Mouse (Mus musculus): ENCODE data around the gene Dennd4c. TPM values are rescaled to one million over a fixed set of nuclear protein-coding genes. Genes with fewer than 3 reads are reported as not detected.

Gene Dennd4c
- polyA plus RNA-seq, 1 experiment from 2014 or later = 3.1 TPM

DNA sequence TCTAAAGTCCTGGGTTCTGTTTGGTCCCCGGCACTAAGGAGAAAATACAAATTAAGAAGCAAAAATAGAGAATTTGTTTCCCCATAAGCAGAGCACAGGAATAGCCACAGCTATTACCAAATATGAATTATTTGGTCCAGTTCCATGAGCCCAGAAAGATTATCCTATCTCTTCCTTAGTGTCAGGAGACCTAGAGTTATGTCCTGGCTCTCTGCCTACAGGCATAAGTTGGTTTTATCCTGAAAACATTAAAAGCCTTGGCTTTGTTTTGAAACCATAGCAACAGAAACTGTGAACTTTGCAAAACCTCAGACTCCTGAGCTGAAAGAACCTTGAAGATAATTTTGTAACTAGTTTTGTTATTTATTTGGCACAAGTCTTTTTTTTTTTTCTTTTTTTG lies 31.2 kb upstream of the Dennd4c start:
- DNase-seq (ENCODE audit: low spot score) (peak; percentile 29), ATAC-seq (no peak)
- WGBS = 90% methylated on average over 1 of the region's 1 CpGs

DNA sequence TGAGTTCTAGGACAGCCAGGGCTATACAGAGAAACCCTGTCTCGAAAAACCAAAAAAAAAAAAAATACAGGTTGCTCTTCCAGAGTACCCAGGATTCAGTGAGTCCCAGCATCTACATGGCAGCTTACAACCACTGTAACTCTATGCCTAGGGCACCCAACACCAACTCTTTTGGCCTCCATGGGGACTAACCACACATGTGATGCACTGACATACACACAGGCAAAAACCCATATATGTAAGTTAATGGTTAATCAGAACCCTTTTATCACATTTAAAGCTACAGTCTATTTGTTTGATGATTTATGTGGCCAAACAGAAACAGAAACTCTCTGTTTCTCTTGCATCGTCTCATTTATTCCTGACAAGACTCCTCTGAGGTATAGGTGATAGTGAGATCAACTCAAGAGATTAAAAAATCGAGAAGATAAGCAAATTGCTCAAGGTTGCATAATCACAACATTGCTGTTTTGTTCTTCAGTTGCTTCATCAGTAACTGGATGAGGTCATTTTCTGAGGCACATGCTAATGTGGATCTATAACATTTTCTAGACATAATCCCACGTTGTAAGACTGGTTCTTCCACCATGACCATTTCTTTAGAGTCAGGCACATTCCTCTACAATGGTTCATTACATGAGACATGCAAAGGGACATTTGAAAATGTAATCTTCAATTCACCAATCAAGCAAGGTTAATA lies 29.3 kb upstream of the Dennd4c start:
- Histone ChIP-seq H3K9ac (ENCODE audit: low read length) (no peak overlapping the region), H3K4me3 (ENCODE audit: low read depth, low read length) (no peak overlapping the region), H3K4me1 (ENCODE audit: control insufficient read depth, insufficient read depth, low read length) (no peaks in the 10 kb centered on the region), H3K36me3 (ENCODE audit: control insufficient read depth, insufficient read depth, low read length) (no peaks in the 10 kb centered on the region), H3K27me3 (replicated peaks; ENCODE audit: control insufficient read depth, insufficient read depth, low read length) (no peaks in the 10 kb centered on the region), H3K9me3 (replicated peaks; ENCODE audit: control insufficient read depth, low read length) (no peaks in the 10 kb centered on the region), H3K4me2 (ENCODE audit: low read length) (no peak overlapping the region), H3K27ac (ENCODE audit: low read depth, low read length) (no peak overlapping the region)
- no peak for DNase-seq (ENCODE audit: low spot score)
- 83% methylated on average over 4 of the region's 4 CpGs for WGBS
- ATAC-seq = no peak

More for the DNA sequence above, 31.2 kb upstream of the Dennd4c start:
- no peaks in the 10 kb centered on the region for H3K4me1 ChIP-seq (ENCODE audit: control insufficient read depth, insufficient read depth, low read length)
- H3K27me3 ChIP-seq (replicated peaks; ENCODE audit: control insufficient read depth, insufficient read depth, low read length) = no peaks in the 10 kb centered on the region
- no peak overlapping the region for H3K27ac ChIP-seq (ENCODE audit: low read depth, low read length)
- no peak overlapping the region for H3K9ac ChIP-seq (ENCODE audit: low read length)
- H3K36me3 ChIP-seq (ENCODE audit: control insufficient read depth, insufficient read depth, low read length) = no peaks in the 10 kb centered on the region
- H3K4me2 ChIP-seq (ENCODE audit: low read length) = no peak overlapping the region
- H3K4me3 ChIP-seq (ENCODE audit: low read depth, low read length) = no peak overlapping the region
- no peaks in the 10 kb centered on the region for H3K9me3 ChIP-seq (replicated peaks; ENCODE audit: control insufficient read depth, low read length)

DNA sequence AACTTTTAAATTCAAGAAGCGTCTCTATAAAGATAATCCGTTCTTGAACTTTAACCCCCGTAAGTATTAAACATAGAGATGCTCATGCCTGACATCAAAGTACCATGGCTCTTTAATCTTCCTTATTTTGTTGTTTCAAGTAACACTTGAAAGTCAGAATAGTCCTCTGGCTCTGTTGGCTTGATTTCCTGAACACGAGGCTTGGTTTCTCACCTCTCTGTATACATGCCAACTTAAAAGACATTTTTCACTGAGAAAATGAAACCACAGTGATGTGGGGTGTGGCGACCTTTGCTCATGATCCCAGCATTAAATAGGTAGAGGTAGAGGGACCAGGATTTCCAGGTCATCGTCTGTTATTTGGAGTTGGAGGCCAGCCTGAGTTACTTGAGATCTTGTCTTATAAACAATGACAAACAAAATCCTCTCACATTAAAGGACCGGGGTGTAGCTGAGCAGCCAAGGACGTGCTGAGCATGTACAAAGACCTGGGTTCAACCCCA lies 26.4 kb upstream of the Dennd4c start:
- no peak for DNase-seq (ENCODE audit: low spot score)
- ATAC-seq = no peak
- no peaks in the 10 kb centered on the region for H3K36me3 ChIP-seq (ENCODE audit: control insufficient read depth, insufficient read depth, low read length)
- WGBS = 80% methylated on average over 8 of the region's 8 CpGs
- H3K9me3 ChIP-seq (replicated peaks; ENCODE audit: control insufficient read depth, low read length) = no peaks in the 10 kb centered on the region
- H3K27me3 ChIP-seq (replicated peaks; ENCODE audit: control insufficient read depth, insufficient read depth, low read length) = no peaks in the 10 kb centered on the region
- H3K4me2 ChIP-seq (ENCODE audit: low read length) = no peak overlapping the region
- no peak overlapping the region for H3K9ac ChIP-seq (ENCODE audit: low read length)
- H3K27ac ChIP-seq (ENCODE audit: low read depth, low read length) = no peak overlapping the region
- H3K4me3 ChIP-seq (ENCODE audit: low read depth, low read length) = no peak overlapping the region
- H3K4me1 ChIP-seq (ENCODE audit: control insufficient read depth, insufficient read depth, low read length) = no peaks in the 10 kb centered on the region

DNA sequence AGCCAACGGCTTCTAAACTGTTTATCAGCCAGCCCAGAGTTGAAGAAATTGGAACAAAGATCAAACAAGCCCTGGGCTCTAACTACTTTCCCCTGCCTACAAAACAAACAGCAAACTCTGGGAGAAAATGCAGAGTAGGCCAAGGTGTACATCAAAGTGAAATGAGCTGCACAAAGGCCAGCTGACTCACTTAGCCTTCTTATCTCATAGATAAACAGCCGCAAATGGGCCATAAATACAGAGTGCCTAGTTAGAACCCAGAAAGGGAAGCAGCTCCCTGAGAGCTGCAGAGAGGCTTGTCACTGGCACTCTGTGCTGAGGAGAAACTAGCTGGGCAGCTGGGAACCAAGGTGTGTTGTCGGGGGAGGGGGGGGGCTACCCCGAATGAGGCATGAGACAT lies 23.2 kb upstream of the Dennd4c start:
- Histone ChIP-seq H3K9me3 (replicated peaks; ENCODE audit: control insufficient read depth, low read length) (no peaks in the 10 kb centered on the region), H3K9ac (ENCODE audit: low read length) (no peak overlapping the region), H3K27me3 (replicated peaks; ENCODE audit: control insufficient read depth, insufficient read depth, low read length) (no peaks in the 10 kb centered on the region), H3K4me2 (ENCODE audit: low read length) (no peak overlapping the region), H3K4me3 (ENCODE audit: low read depth, low read length) (no peak overlapping the region), H3K36me3 (ENCODE audit: control insufficient read depth, insufficient read depth, low read length) (no peaks in the 10 kb centered on the region), H3K27ac (ENCODE audit: low read depth, low read length) (no peak overlapping the region), H3K4me1 (ENCODE audit: control insufficient read depth, insufficient read depth, low read length) (no peaks in the 10 kb centered on the region)
- ATAC-seq (no peak), DNase-seq (ENCODE audit: low spot score) (no peak)
- WGBS = 87% methylated on average over 4 of the region's 4 CpGs

DNA sequence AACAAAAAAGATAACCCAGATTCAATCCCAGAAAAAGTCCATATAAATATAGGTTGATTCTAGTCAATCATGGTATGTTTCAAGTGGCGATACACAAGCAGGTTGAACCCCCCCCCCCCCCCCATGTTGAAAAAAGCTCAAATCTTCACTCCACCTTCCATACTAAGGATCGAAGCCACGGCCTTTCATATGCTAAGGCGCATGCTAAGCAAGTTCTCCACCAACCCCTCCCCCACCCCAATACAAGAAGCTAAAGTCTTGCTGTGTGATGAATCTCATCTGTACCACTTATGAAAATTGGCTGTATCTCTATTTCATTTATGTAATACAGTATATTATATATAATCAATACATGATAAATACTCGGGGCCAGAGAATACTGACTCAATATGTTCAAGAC lies 22.2 kb upstream of the Dennd4c start:
- Histone ChIP-seq H3K4me3 (ENCODE audit: low read depth, low read length) (no peak overlapping the region), H3K36me3 (ENCODE audit: control insufficient read depth, insufficient read depth, low read length) (no peaks in the 10 kb centered on the region), H3K27ac (ENCODE audit: low read depth, low read length) (no peak overlapping the region), H3K4me2 (ENCODE audit: low read length) (no peak overlapping the region), H3K9me3 (replicated peaks; ENCODE audit: control insufficient read depth, low read length) (no peaks in the 10 kb centered on the region), H3K27me3 (replicated peaks; ENCODE audit: control insufficient read depth, insufficient read depth, low read length) (no peaks in the 10 kb centered on the region), H3K4me1 (ENCODE audit: control insufficient read depth, insufficient read depth, low read length) (no peaks in the 10 kb centered on the region), H3K9ac (ENCODE audit: low read length) (no peak overlapping the region)
- 90% methylated on average over 5 of the region's 5 CpGs for WGBS
- DNase-seq (ENCODE audit: low spot score) = no peak
- no peak for ATAC-seq

DNA sequence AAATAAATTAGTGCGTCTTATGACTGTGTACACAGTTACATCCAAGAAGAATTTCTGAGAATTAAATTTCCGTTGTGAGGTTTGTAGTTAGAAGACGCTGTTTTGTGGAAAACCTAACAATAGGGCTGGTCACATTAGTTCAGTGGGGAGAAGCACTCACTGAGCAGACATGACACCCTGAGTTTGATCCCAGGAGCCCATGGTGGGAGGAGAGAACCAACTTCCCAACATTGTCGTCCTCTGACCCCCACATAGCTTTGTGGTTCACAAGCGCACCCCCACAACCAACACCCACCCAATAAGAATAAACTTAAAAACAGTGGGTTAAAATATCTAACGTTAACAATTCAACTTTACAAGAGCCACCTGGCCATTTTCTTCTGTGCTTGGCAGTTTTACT lies 18.5 kb upstream of the Dennd4c start:
- no peak overlapping the region for H3K4me2 ChIP-seq (ENCODE audit: low read length)
- DNase-seq (ENCODE audit: low spot score) (no peak), ATAC-seq (no peak)
- 88% methylated on average over 6 of the region's 6 CpGs for WGBS
- H3K9ac ChIP-seq (ENCODE audit: low read length) = no peak overlapping the region
- no peak overlapping the region for H3K27ac ChIP-seq (ENCODE audit: low read depth, low read length)
- H3K9me3 ChIP-seq (replicated peaks; ENCODE audit: control insufficient read depth, low read length) = no peaks in the 10 kb centered on the region
- no peak overlapping the region for H3K4me3 ChIP-seq (ENCODE audit: low read depth, low read length)
- H3K27me3 ChIP-seq (replicated peaks; ENCODE audit: control insufficient read depth, insufficient read depth, low read length) = no peaks in the 10 kb centered on the region
- H3K4me1 ChIP-seq (ENCODE audit: control insufficient read depth, insufficient read depth, low read length) = no peaks in the 10 kb centered on the region
- H3K36me3 ChIP-seq (ENCODE audit: control insufficient read depth, insufficient read depth, low read length) = no peaks in the 10 kb centered on the region

DNA sequence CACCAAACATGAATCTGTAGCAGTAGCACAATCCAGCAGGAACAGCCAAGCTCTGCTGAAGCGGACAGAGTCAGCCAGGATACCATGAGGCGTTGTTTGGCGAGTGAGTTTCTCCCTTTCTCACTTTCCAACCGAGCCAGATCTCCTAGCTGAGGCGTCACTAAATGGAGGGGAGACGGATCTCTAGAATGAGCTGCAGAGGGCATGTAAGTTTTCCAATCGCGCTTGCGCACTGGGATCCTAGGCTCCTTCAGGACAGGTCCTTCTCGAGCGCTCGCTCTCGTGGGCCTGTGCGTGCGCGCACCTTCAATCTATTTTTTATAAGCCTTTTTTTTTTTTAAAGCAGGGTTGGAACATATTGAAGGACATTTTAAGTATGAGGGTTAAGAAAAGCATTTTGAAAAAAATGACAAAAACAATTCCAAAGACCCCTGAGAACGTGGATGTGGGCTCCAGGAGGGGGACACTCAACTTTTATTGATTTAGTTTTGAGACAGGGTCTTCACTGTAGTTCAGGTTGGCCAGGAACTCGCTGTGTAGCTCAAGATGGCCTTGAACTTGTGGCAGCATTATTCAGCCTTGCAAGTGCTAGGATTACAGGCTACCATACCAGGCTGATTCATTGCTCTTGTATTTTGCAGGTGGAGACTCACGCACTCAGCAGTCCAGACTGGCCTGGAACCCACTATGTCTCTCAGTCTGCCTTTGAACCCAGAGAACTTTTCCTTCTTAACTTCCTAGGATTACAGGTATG lies 14.1 kb upstream of the Dennd4c start:
- H3K4me2 ChIP-seq (ENCODE audit: low read length) = no peak overlapping the region
- no peak for DNase-seq (ENCODE audit: low spot score)
- WGBS = 85% methylated on average over 19 of the region's 19 CpGs

DNA sequence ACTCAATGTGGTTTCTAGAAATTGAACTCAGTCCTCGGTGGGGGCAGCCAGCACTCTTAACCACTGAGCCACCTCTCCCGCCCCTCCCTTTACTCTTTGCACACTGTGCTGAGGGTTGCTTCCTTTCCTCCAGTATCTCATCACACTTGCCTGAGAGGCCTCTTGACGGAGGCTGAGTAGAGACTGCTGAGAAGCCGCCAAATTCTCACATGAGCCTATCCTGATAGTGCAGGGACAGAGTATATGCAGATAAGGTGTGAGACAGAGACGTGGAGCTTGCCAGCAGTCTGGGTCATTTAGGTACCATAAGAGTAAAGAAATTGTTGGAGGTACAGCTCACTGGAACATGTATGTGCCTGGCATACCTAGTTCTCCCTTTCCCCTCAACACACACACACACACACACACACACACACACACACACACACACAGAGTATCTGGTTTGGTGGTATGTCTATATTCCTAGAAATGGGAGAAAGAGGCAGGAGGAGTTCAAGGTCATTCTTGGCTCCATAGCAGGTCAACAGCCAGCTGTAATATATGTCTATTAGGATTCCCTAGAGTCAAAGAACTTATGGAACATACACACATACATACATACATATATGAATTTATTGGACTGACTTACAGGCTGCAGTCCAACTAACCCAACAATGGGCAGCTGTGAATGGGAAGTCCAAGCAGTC lies 8.9 kb upstream of the Dennd4c start:
- H3K4me2 ChIP-seq (ENCODE audit: low read length) = no peak overlapping the region
- H3K36me3 ChIP-seq (ENCODE audit: control insufficient read depth, insufficient read depth, low read length) = no peaks in the 10 kb centered on the region
- no peaks in the 10 kb centered on the region for H3K4me1 ChIP-seq (ENCODE audit: control insufficient read depth, insufficient read depth, low read length)
- DNase-seq (ENCODE audit: low spot score) = no peak
- WGBS = 82% methylated on average over 5 of the region's 5 CpGs
- no peak overlapping the region for H3K9ac ChIP-seq (ENCODE audit: low read length)
- H3K9me3 ChIP-seq (replicated peaks; ENCODE audit: control insufficient read depth, low read length) = no peaks in the 10 kb centered on the region
- H3K4me3 ChIP-seq (ENCODE audit: low read depth, low read length) = no peak overlapping the region
- no peak for ATAC-seq
- H3K27me3 ChIP-seq (replicated peaks; ENCODE audit: control insufficient read depth, insufficient read depth, low read length) = no peaks in the 10 kb centered on the region
- no peak overlapping the region for H3K27ac ChIP-seq (ENCODE audit: low read depth, low read length)

More for the DNA sequence above, 14.1 kb upstream of the Dennd4c start:
- H3K36me3 ChIP-seq (ENCODE audit: control insufficient read depth, insufficient read depth, low read length) = no peaks in the 10 kb centered on the region
- H3K4me1 ChIP-seq (ENCODE audit: control insufficient read depth, insufficient read depth, low read length) = no peaks in the 10 kb centered on the region
- no peaks in the 10 kb centered on the region for H3K9me3 ChIP-seq (replicated peaks; ENCODE audit: control insufficient read depth, low read length)
- no peak overlapping the region for H3K4me3 ChIP-seq (ENCODE audit: low read depth, low read length)
- no peak overlapping the region for H3K27ac ChIP-seq (ENCODE audit: low read depth, low read length)
- ATAC-seq = no peak
- no peaks in the 10 kb centered on the region for H3K27me3 ChIP-seq (replicated peaks; ENCODE audit: control insufficient read depth, insufficient read depth, low read length)
- no peak overlapping the region for H3K9ac ChIP-seq (ENCODE audit: low read length)
